Mouse (Mus musculus) heart, postnatal 0 days (tissue): Measurements from ENCODE around the gene Igsf21. TPM values are rescaled to one million over a fixed set of nuclear protein-coding genes. Genes with fewer than 3 reads are reported as not detected.

Experiments
- ATAC-seq: fragments of 200-750 bp; cut with Nextera tagmentation; 2 replicates; pipeline ENCODE4 v1.8.0; 2017; ENCODE audit warnings: low read depth, moderate number of reproducible peaks, moderate library complexity; ENCODE audit not compliant: insufficient read depth
- DNase-seq: peaks from one replicate; pipeline ENCODE4 v3.0.0-alpha.2; 2016; ENCODE audit warnings: low spot score
- H3K27ac ChIP-seq: fragments of 300-500 bp; sonication (generic); 2 replicates; pipeline ENCODE4 v1.5.1; 2014; ENCODE audit warnings: low read depth, mild to moderate bottlenecking
- H3K27me3 ChIP-seq: fragments of 300-500 bp; sonication (generic); 2 replicates; pipeline ENCODE4 v1.6.1; 2014; ENCODE audit warnings: low read length, mixed read lengths; ENCODE audit not compliant: control insufficient read depth, insufficient read depth
- H3K36me3 ChIP-seq: fragments of 300-500 bp; sonication (generic); replicated peaks from 2 replicates; pipeline ENCODE4 v1.6.1; 2014; ENCODE audit warnings: low read length, mixed read lengths; ENCODE audit not compliant: control insufficient read depth, insufficient read depth
- H3K4me1 ChIP-seq: fragments of 300-500 bp; sonication (generic); 2 replicates; pipeline ENCODE4 v1.6.1; 2014; ENCODE audit warnings: antibody characterized with exemption; ENCODE audit not compliant: control insufficient read depth, insufficient read depth
- H3K4me2 ChIP-seq: fragments of 300-500 bp; sonication (generic); 2 replicates; pipeline ENCODE4 v1.6.1; 2014; ENCODE audit warnings: low read depth, mild to moderate bottlenecking, low read length, moderate library complexity
- H3K4me3 ChIP-seq: fragments of 300-500 bp; sonication (generic); 2 replicates; pipeline ENCODE4 v1.5.1; 2014; ENCODE audit warnings: low read depth, low read length
- H3K9ac ChIP-seq: fragments of 300-500 bp; sonication (generic); replicated peaks from 2 replicates; pipeline ENCODE4 v1.6.1; 2014; ENCODE audit warnings: low read depth, low read length, mixed read lengths
- H3K9me3 ChIP-seq: fragments of 300-500 bp; sonication (generic); replicated peaks from 2 replicates; pipeline ENCODE4 v1.6.1; 2016; ENCODE audit warnings: low read length; ENCODE audit not compliant: control insufficient read depth
- CTCF ChIP-seq: IDR thresholded peaks from 2 replicates; pipeline ENCODE4 v1.5.1; 2016; ENCODE audit warnings: antibody characterized with exemption, control low read depth, low read depth
- EP300 ChIP-seq: IDR thresholded peaks from 2 replicates; pipeline ENCODE4 v1.6.1; 2016; ENCODE audit warnings: antibody characterized with exemption, low read depth
- WGBS: fragments of 180-500 bp; shearing (Covaris S2); extraction: QIAGEN DNeasy Blood & Tissue Kit; methylation state at CpG from one replicate; pipeline ENCODE4 v1.1.7; 2014; 5-methylcytosine and 5-hydroxymethylcytosine counted together
- polyA plus RNA-seq: library from polyadenylated mRNA; unstranded; fragments of >200 nt; fragmentation: Nextera tagmentation; extraction: Ambion mirVana; gene quantifications from 2 replicates; pipeline ENCODE4 v1.2.1, GENCODE M21; 2015
- total RNA-seq: library from RNA; depleted of rRNA; stranded (reverse); fragments of >200 nt; gene quantifications from 2 replicates; pipeline ENCODE4 v1.2.3, GENCODE M21; 2014; ENCODE audit warnings: low replicate concordance; rRNA removed

Gene Igsf21
- total RNA-seq = not detected in 2 replicates
- 0.05 and 0.12 TPM in 2 replicates for polyA plus RNA-seq

DNA sequence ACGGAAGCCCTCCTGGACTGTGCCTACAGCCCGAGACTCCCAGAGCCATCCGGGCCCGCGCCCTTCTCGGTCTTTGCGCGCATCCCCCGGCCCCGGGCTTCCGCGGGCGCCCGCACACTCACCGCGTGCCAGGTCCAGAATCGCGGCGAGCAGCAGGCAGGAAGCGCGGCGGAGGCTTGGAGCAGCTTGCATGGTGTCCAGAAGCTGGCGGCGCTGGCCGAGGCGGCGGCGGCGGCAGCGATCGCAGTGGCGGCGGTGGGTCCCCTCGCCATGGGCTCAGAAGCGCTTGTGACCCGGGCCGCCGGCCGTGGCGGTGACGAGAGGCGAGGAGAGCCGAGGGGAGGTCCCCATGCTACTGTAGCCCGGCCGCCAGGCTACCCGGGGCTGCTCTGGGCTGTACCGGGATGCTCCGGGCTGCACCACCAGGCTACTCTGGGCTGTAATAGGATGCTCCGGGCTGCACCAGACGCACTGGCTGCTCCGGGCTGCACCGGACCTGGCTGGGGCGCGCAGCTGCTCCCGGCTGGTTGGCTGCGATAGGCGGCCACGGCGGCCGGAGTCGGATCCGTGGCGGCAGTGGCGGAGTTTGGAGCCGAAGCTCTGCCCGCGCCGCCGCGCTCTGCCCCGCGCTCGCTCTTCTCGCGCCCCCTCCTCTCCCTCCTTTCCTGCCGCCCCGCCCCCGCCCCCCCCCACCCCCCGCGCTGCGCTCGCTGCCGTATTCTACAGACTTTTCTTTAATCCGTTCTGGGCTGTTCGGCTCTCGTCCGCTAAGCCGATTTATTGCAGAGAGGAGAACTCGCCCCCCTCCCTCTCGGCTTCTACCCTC is at the start of gene Igsf21:
TSS of gene Igsf21 (minus strand) at position 605 of the 826 bp plus-strand sequence.
- H3K27me3 ChIP-seq = peaks cover 84% of the 10 kb centered on the region
- H3K9me3 ChIP-seq = no peaks in the 10 kb centered on the region
- DNase-seq = no peak
- H3K36me3 ChIP-seq = no peaks in the 10 kb centered on the region
- H3K4me3 ChIP-seq = peak within 1 kb of the TSS; percentile 16
- H3K4me1 ChIP-seq = no peaks in the 10 kb centered on the region
- no peak for ATAC-seq
- no peak within 1 kb of the TSS for H3K4me2 ChIP-seq
- no peak within 1 kb of the TSS for H3K27ac ChIP-seq
- H3K9ac ChIP-seq = no peak within 1 kb of the TSS
- WGBS = 1% methylated on average over 59 of the region's 90 CpGs
- TF ChIP-seq CTCF (no peak), EP300 (no peak)

DNA sequence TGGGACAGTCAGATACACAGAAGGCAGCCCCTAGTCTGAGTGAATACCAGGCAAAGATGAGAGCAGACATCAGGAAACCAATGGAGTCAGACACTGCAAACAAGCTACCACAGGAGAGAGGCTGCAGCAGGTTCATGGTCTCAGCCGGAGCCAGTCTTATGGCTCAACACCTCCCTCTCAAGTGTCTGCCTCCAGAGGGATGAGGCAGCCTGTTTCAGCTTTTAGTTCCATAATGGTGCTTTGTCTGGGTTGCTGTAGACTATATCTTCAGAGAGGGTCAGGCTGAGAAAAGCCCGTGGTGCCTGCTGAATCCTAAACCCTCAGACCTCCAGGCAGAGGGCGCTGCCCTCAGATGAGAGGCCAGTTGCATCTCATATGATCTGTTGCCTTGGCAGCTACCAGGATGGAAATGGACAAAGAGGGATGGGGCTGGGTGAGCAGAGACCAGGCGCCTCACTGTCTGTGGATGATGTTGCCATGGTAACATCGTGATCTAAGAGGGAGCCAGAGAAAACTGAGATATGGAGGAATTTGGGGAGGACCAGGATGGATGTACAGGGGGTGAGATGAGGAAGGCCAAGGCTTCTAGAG is 39.2 kb upstream of the Igsf21 start:
- no peak for ATAC-seq
- H3K9me3 ChIP-seq = no peaks in the 10 kb centered on the region
- H3K36me3 ChIP-seq = no peaks in the 10 kb centered on the region
- H3K27ac ChIP-seq = no peak overlapping the region
- H3K27me3 ChIP-seq = no peaks in the 10 kb centered on the region
- H3K4me3 ChIP-seq = no peak overlapping the region
- no peaks in the 10 kb centered on the region for H3K4me1 ChIP-seq
- no peak for DNase-seq
- no peak overlapping the region for H3K9ac ChIP-seq
- WGBS = 59% methylated on average over 5 of the region's 5 CpGs
- H3K4me2 ChIP-seq = no peak overlapping the region
- TF ChIP-seq EP300 (no peak), CTCF (no peak)

DNA sequence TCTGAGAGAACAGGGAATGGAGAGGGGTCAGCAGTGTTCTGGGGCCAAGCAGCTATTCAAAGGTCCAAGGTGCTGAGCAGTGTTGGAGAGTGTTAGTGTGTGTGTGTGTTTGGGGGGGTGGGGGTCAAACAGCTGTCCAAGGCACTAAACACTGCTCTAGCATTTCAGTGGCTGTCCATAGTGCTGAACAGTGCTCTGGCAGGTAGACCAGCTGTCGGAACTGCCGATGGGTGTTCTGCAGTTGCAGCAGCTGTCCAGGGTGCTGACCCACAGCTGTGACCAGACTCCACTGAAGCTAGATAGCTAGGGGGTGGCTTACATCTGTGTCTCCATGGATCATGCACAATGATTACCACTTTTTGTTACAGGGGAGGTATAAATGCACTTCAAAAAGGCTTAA is 36.8 kb upstream of the Igsf21 start:
- ATAC-seq = peak; percentile 57; the same call in 1 of the 2 replicates
- H3K27ac ChIP-seq = no peak overlapping the region

DNA sequence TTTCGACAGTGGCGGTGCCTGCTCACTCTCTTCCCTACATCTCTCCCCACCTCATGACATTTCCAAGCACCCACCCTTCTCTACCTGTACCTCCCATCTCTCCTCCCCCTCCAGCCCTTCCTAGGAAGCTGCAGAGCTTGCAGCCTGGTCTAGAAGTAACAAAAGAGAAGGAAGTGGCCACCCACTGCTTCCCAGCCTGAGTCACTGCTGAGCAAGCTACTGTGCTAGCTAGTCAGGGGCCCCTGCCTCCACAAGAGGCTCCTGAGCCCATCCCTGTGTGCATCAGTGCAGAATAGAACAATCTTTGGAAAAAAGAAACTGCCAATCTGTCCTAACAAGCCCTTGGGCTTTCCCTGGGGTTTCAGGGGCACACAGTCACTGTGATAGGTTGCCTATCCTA is 31.7 kb upstream of the Igsf21 start:
- Histone ChIP-seq H3K9ac (no peak overlapping the region), H3K36me3 (no peaks in the 10 kb centered on the region), H3K4me3 (no peak overlapping the region), H3K4me1 (no peaks in the 10 kb centered on the region), H3K27me3 (no peaks in the 10 kb centered on the region), H3K9me3 (no peaks in the 10 kb centered on the region), H3K4me2 (no peak overlapping the region), H3K27ac (no peak overlapping the region)
- WGBS = 89% methylated on average over 2 of the region's 2 CpGs
- TF ChIP-seq EP300 = no peak
- no peak for TF ChIP-seq CTCF
- ATAC-seq (no peak), DNase-seq (no peak)

More for the DNA sequence above, 36.8 kb upstream of the Igsf21 start:
- Histone ChIP-seq H3K27me3 (no peaks in the 10 kb centered on the region), H3K4me2 (no peak overlapping the region), H3K4me1 (no peaks in the 10 kb centered on the region), H3K4me3 (no peak overlapping the region), H3K9ac (no peak overlapping the region), H3K36me3 (no peaks in the 10 kb centered on the region), H3K9me3 (no peaks in the 10 kb centered on the region)
- peak; percentile 41 for DNase-seq
- TF ChIP-seq CTCF = no peak
- TF ChIP-seq EP300 = no peak
- WGBS = 0% methylated on average over 2 of the region's 2 CpGs

DNA sequence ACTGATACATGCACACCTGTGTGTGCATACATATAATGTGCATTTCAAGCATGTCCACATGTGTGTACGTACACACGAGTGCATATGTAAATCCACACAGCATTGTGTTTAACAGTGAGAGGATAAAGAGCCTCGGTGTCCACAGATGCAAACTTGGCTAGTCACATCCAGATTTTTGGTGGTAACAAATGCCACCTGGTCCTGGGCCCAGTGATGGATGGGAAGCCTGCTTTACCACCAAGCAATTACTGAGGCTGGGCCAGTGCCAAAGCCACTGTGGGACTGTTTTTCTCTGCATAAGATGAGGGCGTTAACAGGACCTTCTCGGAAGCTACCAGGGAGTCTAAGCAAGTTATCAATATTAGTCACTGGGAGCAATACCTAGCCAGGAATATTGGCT is 25.3 kb upstream of the Igsf21 start:
- WGBS = 84% methylated on average over 5 of the region's 5 CpGs
- no peaks in the 10 kb centered on the region for H3K9me3 ChIP-seq
- no peak overlapping the region for H3K4me3 ChIP-seq
- ATAC-seq (no peak), DNase-seq (no peak)
- H3K27ac ChIP-seq = no peak overlapping the region
- H3K36me3 ChIP-seq = no peaks in the 10 kb centered on the region
- H3K4me1 ChIP-seq = no peaks in the 10 kb centered on the region
- no peak for TF ChIP-seq CTCF
- no peak for TF ChIP-seq EP300
- no peak overlapping the region for H3K4me2 ChIP-seq
- H3K27me3 ChIP-seq = no peaks in the 10 kb centered on the region
- no peak overlapping the region for H3K9ac ChIP-seq
